Mouse (Mus musculus): ENCODE measurements at regions not wholly inside any gene's neighbourhood (a gene's known extent, or its start where the extent isn't known, plus 50 kb on each side); places are given as distances from the start of the nearest gene placed in this dataset.

DNA sequence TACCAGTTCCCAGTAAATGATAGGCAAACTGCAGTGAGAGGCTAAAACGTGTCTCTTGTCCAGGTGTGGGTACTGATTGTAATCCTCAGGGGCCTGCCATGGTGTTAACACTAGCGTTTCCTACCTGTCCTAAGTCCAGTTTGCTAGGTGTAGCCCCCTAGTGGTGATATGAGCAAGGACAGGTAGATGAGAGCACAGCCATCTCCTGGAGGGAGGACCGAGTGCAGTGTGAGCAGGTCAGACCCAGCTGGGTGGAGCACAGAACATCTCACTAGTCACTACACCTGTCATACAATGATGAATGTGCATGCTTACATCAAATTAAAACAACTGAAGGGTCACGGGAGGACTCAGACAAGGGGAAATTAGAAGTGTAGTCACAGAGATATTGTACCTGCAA, 273.6 kb downstream of the Cd47 start:
- peak; percentile 59; the same call in 1 of the 2 replicates for TF ChIP-seq CTCF (IDR thresholded peaks at IDR 0.05; ENCODE audit: control insufficient read depth, insufficient read depth, insufficient replicate concordance, low read depth, low read length)
- TF ChIP-seq POLR2A (IDR thresholded peaks at IDR 0.05; ENCODE audit: control insufficient read depth, low read depth, low read length): no peak
